Mouse (Mus musculus) adrenal gland, postnatal 14 days (tissue): Measurements from ENCODE around the gene Sema3c. TPM values are rescaled to one million over a fixed set of nuclear protein-coding genes. Genes with fewer than 3 reads are reported as not detected.

Experiments used
- DNase-seq: peaks from one replicate; pipeline ENCODE4 v3.0.0; 2021; ENCODE audit warnings: mixed read lengths
- total RNA-seq: library from RNA; stranded (reverse); gene quantifications from 2 replicates; pipeline ENCODE4 v1.2.3, GENCODE M21; 2021

The Sema3c gene
- total RNA-seq, 1 experiment from 2014 or later: 12.9 TPM

DNA sequence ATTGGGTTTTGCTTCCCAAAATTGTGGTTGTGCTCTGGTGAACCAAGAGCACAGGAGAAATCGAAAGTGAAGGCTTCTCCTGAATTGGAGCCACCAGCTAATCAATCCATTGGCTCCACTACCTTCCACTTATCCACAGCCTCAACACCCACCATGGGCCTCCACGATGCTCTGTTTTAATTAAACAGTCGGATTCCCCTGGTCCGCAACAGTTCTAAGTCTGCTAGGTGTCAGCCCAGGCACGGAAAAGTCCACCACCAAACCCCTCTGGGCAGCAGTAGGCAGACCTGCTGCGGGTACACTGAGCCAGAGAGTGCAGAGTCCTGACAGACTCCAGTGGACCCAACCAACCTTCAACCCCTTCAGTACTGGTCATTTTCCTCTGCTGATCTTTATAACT, 202.5 kb downstream of the Sema3c start:
- DNase-seq: peak; percentile 50

Other genes starting within 250 kb of the Sema3c start
- gene Speer4f2, start 201.1 kb upstream of the Sema3c start, total RNA-seq: not detected in 2 replicates
- not detected in 2 replicates for gene Speer4f1, start 98.2 kb upstream of the Sema3c start, total RNA-seq